Mouse (Mus musculus): ENCODE data around the gene Gm45015.

GRCm38 (mm10) chrX:73341473-73341872 lies 4.8 kb upstream of the Gm45015 start:
- TF ChIP-seq CTCF (conservative IDR thresholded peaks at IDR 0.05; ENCODE audit: low read length) (no peak), POU5F1 (IDR thresholded peaks at IDR 0.05; ENCODE audit: borderline replicate concordance, low read length) (no peak), NANOG (IDR thresholded peaks at IDR 0.05; ENCODE audit: borderline replicate concordance, low read length) (no peak)
